Mouse (Mus musculus) left cerebral cortex, adult 9 months (tissue): Measurements from ENCODE around the gene Gm1979.
"Not testable (repeated sequence)": the region's sequence is repeated elsewhere in the genome, so short reads cannot be mapped to it uniquely, and the experiment has no call there.

ENCODE experiments used
- DNase-seq, 2 experiments: peaks; one replicate each; pipeline ENCODE4 v3.0.0; 2022; ENCODE audit warnings: low spot score in 2 of 2

Gene Gm1979

DNA sequence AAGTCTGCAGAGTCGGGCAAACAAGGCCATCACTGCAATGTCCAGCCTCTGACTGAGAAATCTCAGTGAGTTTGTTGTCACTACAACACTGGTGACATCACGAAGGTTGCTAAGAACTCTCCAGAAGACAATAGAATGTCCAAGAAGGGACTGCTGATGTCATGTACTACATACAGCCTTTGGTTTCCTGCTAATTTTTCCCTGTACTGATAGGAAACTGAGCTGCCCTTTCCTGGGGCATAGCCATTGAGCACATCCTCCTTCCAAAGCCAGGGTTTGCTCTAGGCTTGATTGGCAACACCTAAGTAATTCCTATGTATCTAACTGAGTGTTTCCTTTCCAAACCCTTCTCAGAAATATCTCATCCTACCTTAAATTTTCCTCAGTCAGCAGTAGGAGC, at the start of gene Gm1979:
TSS of gene Gm1979 (minus strand) at position 101 of the 400 bp plus-strand sequence.
- not testable (repeated sequence) for DNase-seq

- not testable (repeated sequence) for DNase-seq
Measured at GRCm38 (mm10) chr5:26039458-26039857, 34.9 kb upstream of the Gm1979 start, which contains the start of gene Speer4a. TSS of gene Speer4a (minus strand) at chr5:26039558.

GRCm38 (mm10) chr5:26022816-26023215, 18.2 kb upstream of the Gm1979 start, which contains the start of gene Gm5862:
TSS of gene Gm5862 (minus strand) at chr5:26022916.
- DNase-seq: not testable (repeated sequence)

DNA sequence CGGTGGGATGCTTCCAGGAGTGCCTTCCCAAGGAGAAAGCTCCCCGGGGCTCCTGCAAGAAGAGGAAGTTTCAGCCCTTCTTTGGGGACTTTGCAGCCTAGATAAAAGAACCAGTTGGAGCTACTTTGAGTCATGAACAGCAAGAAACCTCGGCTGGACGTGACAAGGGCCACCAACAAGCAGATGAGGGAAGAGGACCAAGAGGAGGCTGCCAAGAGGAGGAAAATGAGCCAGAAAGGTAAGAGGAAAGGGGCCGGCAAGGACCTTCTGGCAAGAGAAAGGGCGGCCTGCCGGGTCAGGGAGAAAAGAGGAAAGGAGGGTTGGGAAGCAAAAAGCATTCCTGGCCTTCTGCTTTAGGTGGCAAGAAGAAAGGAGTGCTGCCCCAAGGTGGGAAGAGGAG, 3.1 kb upstream of the Gm1979 start:
- DNase-seq: not testable (repeated sequence)

DNA sequence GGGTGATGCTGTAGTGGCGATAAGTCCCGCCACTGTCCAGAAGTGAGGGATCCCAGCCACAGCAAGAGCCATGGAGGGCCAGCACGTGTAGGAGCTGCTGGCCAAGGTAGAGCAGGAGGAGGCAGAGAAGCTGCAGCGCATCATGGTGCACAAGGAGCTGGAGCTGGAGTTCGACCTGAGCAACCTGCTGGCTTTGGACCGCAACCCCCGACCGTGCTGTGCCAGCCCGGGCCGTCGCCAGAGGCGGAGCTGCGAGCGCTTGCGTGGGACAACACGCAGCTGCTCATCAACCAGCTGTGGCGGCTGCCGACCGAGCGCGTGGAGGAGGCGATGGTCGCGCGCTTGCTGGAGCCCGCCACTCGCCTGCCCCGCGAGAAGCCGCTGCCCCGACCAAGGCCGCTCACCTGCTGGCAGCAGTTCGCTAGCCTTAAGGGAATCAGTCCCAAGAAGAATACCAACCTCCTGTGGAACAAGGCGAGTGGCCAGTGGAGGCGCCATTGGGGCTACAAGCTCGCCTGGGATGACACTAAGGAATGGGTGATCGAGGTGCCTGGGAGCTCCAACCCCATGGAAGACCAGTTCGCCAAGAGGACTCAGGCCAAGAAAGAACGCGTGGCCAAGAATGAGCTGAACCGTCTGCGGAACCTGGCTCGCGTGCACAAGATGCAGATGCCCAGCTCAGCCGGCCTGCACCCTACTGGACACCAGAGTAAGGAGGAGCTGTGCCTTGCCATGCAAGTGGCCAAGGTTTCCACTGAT, 2.5 kb upstream of the Gm1979 start:
- peak in 1 of 2 experiments; percentile 14 for DNase-seq

DNA sequence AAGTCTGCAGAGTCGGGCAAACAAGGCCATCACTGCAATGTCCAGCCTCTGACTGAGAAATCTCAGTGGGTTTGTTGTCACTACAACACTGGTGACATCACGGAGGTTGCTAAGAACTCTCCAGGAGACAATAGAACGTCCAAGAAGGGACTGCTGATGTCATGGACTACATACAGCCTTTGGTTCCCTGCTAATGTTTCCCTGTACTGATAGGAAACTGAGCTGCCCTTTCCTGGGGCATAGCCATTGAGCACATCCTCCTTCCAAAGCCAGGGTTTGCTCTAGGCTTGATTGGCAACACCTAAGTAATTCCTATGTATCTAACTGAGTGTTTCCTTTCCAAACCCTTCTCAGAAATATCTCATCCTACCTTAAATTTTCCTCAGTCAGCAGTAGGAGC, 16.0 kb downstream of the Gm1979 start, which contains the start of gene Gm21698:
TSS of gene Gm21698 (minus strand) at position 101 of the 400 bp plus-strand sequence.
- not testable (repeated sequence) for DNase-seq

- not testable (repeated sequence) for DNase-seq
Measured at GRCm38 (mm10) chr5:25972563-25972962, 32.0 kb downstream of the Gm1979 start, which contains the start of gene Gm21680. TSS of gene Gm21680 (minus strand) at chr5:25972663.

DNA sequence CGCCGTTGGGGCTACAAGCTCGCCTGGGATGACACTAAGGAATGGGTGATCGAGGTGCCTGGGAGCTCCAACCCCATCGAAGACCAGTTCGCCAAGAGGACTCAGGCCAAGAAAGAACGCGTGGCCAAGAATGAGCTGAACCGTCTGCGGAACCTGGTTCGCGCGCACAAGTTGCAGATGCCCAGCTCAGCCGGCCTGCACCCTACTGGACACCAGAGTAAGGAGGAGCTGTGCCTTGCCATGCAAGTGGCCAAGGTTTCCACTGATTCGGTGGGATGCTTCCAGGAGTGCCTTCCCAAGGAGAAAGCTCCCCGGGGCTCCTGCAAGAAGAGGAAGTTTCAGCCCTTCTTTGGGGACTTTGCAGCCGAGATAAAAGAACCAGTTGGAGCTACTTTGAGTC, 47.5 kb downstream of the Gm1979 start:
- DNase-seq: not testable (repeated sequence)

GRCm38 (mm10) chr5:25956611-25957010, 48.0 kb downstream of the Gm1979 start:
- not testable (repeated sequence) for DNase-seq

DNA sequence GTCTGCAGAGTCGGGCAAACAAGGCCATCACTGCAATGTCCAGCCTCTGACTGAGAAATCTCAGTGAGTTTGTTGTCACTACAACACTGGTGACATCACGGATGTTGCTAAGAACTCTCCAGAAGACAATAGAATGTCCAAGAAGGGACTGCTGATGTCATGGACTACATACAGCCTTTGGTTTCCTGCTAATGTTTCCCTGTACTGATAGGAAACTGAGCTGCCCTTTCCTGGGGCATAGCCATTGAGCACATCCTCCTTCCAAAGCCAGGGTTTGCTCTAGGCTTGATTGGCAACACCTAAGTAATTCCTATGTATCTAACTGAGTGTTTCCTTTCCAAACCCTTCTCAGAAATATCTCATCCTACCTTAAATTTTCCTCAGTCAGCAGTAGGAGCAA, 50.3 kb downstream of the Gm1979 start, which contains the start of gene Gm21671:
TSS of gene Gm21671 (minus strand) at position 101 of the 400 bp plus-strand sequence.
- not testable (repeated sequence) for DNase-seq
